Mouse (Mus musculus) testis, adult 2 months (tissue): ENCODE data around the gene Fry.

Experiments used
- CTCF ChIP-seq: fragments of 200-500 bp; IDR thresholded peaks from 2 replicates; pipeline ENCODE4 v1.5.1; 2012; ENCODE audit warnings: low read depth, mild to moderate bottlenecking, inconsistent platforms, low read length, moderate library complexity; ENCODE audit not compliant: control insufficient read depth, insufficient read depth, insufficient replicate concordance
- POLR2A ChIP-seq: fragments of 200-500 bp; IDR thresholded peaks from 2 replicates; pipeline ENCODE4 v1.6.1; 2012; ENCODE audit warnings: low read depth, mild to moderate bottlenecking, inconsistent platforms, low read length, moderate library complexity; ENCODE audit not compliant: control insufficient read depth

GRCm38 (mm10) chr5:150116906-150117216 lies 1.6 kb upstream of the Fry start:
- TF ChIP-seq CTCF = peak; percentile 98
- TF ChIP-seq POLR2A = no peak
